Mouse (Mus musculus): ENCODE data around the gene Cask.

The Cask gene

GRCm38 (mm10) chrX:13467121-13467571, 384.0 kb downstream of the Cask start:
- no peak for DNase-seq (ENCODE audit: low read depth, low spot score)
